In the genomic region with DNA sequence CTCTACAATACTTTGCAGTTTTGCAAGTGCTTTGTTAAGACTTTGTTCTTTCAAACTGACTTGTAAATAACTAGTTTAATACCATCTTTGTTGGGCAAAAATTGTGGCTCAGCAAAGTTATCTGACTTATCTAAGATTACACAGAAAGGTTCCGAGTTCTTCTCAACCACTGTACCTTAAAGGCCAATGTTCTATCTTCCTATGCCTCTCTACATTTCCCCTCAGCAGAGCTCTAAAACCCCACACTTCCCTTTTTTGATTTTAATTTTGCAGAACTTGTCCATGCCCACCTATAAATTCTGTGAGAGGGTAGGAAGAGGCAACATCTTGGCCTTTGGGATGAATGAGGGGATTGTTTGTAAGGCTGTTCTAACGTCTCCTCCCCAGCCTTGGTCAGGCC, we compare ENCODE assay signal across 23 mouse cellular contexts. TPM values are rescaled to one million over a fixed set of nuclear protein-coding genes. Genes with fewer than 3 reads are reported as not detected.
"Had no signal": no experiment of that assay in that cellular context is flagged by ENCODE, and none has a peak within 500 bp of the region (broad histone marks: within the 10 kb centered on the region; RNA-seq: fewer than 3 reads in every experiment).

No protein-coding gene starts in this region.

- H3K27ac ChIP-seq: kidney, embryonic 15.5 days; left cerebral cortex, adult 2 months; liver, embryonic 13.5 days; midbrain, embryonic 10.5 days; midbrain, embryonic 13.5 days; stomach, embryonic 15.5 days had no signal

- H3K9ac ChIP-seq: kidney, embryonic 15.5 days; liver, embryonic 13.5 days; midbrain, embryonic 13.5 days; stomach, embryonic 15.5 days had no signal

- H3K27me3 ChIP-seq: liver, embryonic 13.5 days; megakaryocyte, embryonic 14.5 days; stomach, embryonic 15.5 days had no signal

- H3K36me3 ChIP-seq: kidney, embryonic 15.5 days; midbrain, embryonic 10.5 days; stomach, embryonic 15.5 days had no signal

- H3K9me3 ChIP-seq: kidney, embryonic 15.5 days; liver, embryonic 13.5 days; megakaryocyte, embryonic 14.5 days; midbrain, embryonic 10.5 days; midbrain, embryonic 13.5 days; stomach, embryonic 15.5 days had no signal

- H3K4me2 ChIP-seq: kidney, embryonic 15.5 days; liver, embryonic 13.5 days; midbrain, embryonic 13.5 days; stomach, embryonic 15.5 days had no signal

- H3K4me3 ChIP-seq: kidney, embryonic 15.5 days; left cerebral cortex, adult 2 months; liver, embryonic 13.5 days; megakaryocyte, embryonic 14.5 days; midbrain, embryonic 10.5 days; midbrain, embryonic 13.5 days; stomach, embryonic 15.5 days had no signal

- H3K4me1 ChIP-seq: kidney, embryonic 15.5 days; midbrain, embryonic 10.5 days; midbrain, embryonic 13.5 days; stomach, embryonic 15.5 days had no signal

- DNase-seq: kidney, adult 8-10 months; kidney, postnatal 10 days; kidney, postnatal 36 days; layer of hippocampus, postnatal 36 days; liver, embryonic 13.5 days; lung, adult 2 months; lung, postnatal 14 days; lung, postnatal 4 days; spleen, adult 18-20 months; thymus, postnatal 25 days had no signal

- ATAC-seq: midbrain, embryonic 13.5 days; midbrain, embryonic 16.5 days had no signal

RNA-seq across cellular contexts. Expression of a gene that starts 47.1 kb away (rescaled TPM):
- total RNA-seq: layer of hippocampus, adult 8-10 months; layer of hippocampus, postnatal 10 days; layer of hippocampus, postnatal 36 days; left cerebral cortex, adult 2 months; left cerebral cortex, postnatal 10 days; left cerebral cortex, postnatal 36 days; liver, adult 2 months had no signal
- polyA plus RNA-seq: liver, adult 2 months; lung, adult 2 months had no signal

RNA-seq across cellular contexts. Expression of a gene that starts 53.8 kb away (rescaled TPM):
- total RNA-seq: layer of hippocampus, adult 8-10 months; layer of hippocampus, postnatal 10 days; layer of hippocampus, postnatal 36 days; left cerebral cortex, adult 2 months; left cerebral cortex, postnatal 10 days; left cerebral cortex, postnatal 36 days; liver, adult 2 months had no signal
- polyA plus RNA-seq: liver, adult 2 months; lung, adult 2 months; thymus, postnatal 0 days had no signal
